Mouse (Mus musculus): ENCODE results near the gene Gm20388.

DNA sequence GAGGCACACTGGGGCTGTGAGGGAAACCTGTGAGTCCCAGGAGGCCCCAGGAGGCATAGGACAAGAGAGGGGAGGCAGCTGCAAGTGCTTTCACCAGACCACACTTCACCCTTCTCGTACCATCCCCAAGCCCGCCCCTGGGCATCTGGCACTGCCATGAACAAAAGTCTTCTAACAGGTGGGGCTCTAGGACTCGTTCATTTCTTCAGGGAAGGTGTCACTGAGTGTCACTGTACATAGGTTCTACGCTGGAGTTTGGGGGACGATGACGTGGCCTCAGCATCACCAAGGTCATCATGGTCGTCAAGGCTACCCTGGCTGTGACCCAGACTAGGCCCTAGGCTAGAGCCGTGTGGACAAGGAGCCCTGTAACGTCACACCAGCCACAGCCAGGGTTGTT is 1617.1 kb downstream of the Gm20388 start:
- no peak for TF ChIP-seq POLR2A (IDR thresholded peaks at IDR 0.05; ENCODE audit: insufficient read depth, low read length)
- TF ChIP-seq CTCF (IDR thresholded peaks at IDR 0.05; ENCODE audit: low read depth, low read length), result no peak

All from ES-Bruce4 (cell line).